Mouse (Mus musculus) myocyte (in vitro differentiated cells): Measurements from ENCODE around the gene Fam83d. TPM values are rescaled to one million over a fixed set of nuclear protein-coding genes. Genes with fewer than 3 reads are reported as not detected.
A peak's percentile ranks its signal among the peaks of the same experiment; 100 is the strongest.

ENCODE experiments used
- H3K27me3 ChIP-seq: one replicate; pipeline ENCODE4 v1.6.1; 2011; ENCODE audit not compliant: control insufficient read depth, insufficient read depth, insufficient read length
- H3K36me3 ChIP-seq: one replicate; pipeline ENCODE4 v1.6.1; 2011; ENCODE audit not compliant: control insufficient read depth, insufficient read depth
- H3K4me2 ChIP-seq: one replicate; pipeline ENCODE4 v1.6.1; 2011; ENCODE audit warnings: low read depth, control low read depth
- H3K4me3 ChIP-seq: one replicate; pipeline ENCODE4 v1.5.1; 2011; ENCODE audit warnings: mild to moderate bottlenecking, control low read depth, moderate library complexity
- H3K79me2 ChIP-seq: one replicate; pipeline ENCODE4 v1.6.1; 2011; ENCODE audit not compliant: control insufficient read depth, insufficient read depth
- H3ac ChIP-seq: one replicate; pipeline ENCODE4 v1.6.1; 2011; ENCODE audit not compliant: control insufficient read depth, insufficient read length
- CEBPB ChIP-seq: IDR thresholded peaks from 2 replicates; pipeline ENCODE4 v1.6.1; 2011; ENCODE audit warnings: mild to moderate bottlenecking, moderate library complexity; ENCODE audit not compliant: poor library complexity, insufficient read depth, severe bottlenecking
- E2F4 ChIP-seq: IDR thresholded peaks from one replicate; pipeline ENCODE4 v1.6.1; 2011; ENCODE audit warnings: mild to moderate bottlenecking, control low read depth, moderate library complexity; ENCODE audit not compliant: insufficient read depth
- MAX ChIP-seq: IDR thresholded peaks from one replicate; pipeline ENCODE4 v1.6.1; 2011; ENCODE audit warnings: low read depth, mild to moderate bottlenecking, control low read depth
- MYOD1 ChIP-seq, 3 experiments: IDR thresholded peaks; one replicate each; pipeline ENCODE4 v1.6.1; 2011; ENCODE audit warnings: control low read depth in 2 of 3, low read depth in 2 of 3, mild to moderate bottlenecking in 2 of 3, moderate library complexity in 1 of 3; ENCODE audit not compliant: insufficient read length in 2 of 3, control insufficient read depth in 1 of 3
- MYOG ChIP-seq, 3 experiments: IDR thresholded peaks; one replicate each; pipeline ENCODE4 v1.6.1; 2011; ENCODE audit warnings: control low read depth in 2 of 3, low read depth in 2 of 3, mild to moderate bottlenecking in 2 of 3; ENCODE audit not compliant: insufficient read length in 2 of 3, control insufficient read depth in 1 of 3, insufficient read depth in 1 of 3
- POLR2A ChIP-seq: IDR thresholded peaks from one replicate; pipeline ENCODE4 v1.6.1; 2011; ENCODE audit warnings: low read depth, mild to moderate bottlenecking, control low read depth, moderate library complexity; ENCODE audit not compliant: insufficient read length
- POLR2AphosphoS2 ChIP-seq: IDR thresholded peaks from one replicate; pipeline ENCODE4 v1.6.1; 2011; ENCODE audit warnings: low read depth, control low read depth; ENCODE audit not compliant: insufficient read length
- REST ChIP-seq: IDR thresholded peaks from one replicate; pipeline ENCODE4 v1.6.1; 2011; ENCODE audit warnings: mild to moderate bottlenecking, control low read depth, moderate library complexity; ENCODE audit not compliant: insufficient read depth, insufficient read length
- SRF ChIP-seq: IDR thresholded peaks from one replicate; pipeline ENCODE4 v1.6.1; 2011; ENCODE audit warnings: low read depth; ENCODE audit not compliant: control insufficient read depth, insufficient read length
- TCF12 ChIP-seq: IDR thresholded peaks from one replicate; pipeline ENCODE4 v1.6.1; 2011; ENCODE audit warnings: mild to moderate bottlenecking, control low read depth; ENCODE audit not compliant: poor library complexity, insufficient read depth, severe bottlenecking
- TCF3 ChIP-seq: IDR thresholded peaks from one replicate; pipeline ENCODE4 v1.6.1; 2011; ENCODE audit warnings: low read depth, control low read depth; ENCODE audit not compliant: insufficient read length
- USF1 ChIP-seq: IDR thresholded peaks from one replicate; pipeline ENCODE4 v1.6.1; 2011; ENCODE audit warnings: low read depth, mild to moderate bottlenecking, control low read depth, moderate library complexity
- polyA plus RNA-seq: library from polyadenylated mRNA; unstranded; fragments of >200 nt; fragmentation: generic; extraction: Trizol; gene quantifications from one replicate; pipeline ENCODE4 v1.2.1, GENCODE M21; 2012; ENCODE audit warnings: missing spikeins

The Fam83d gene
- polyA plus RNA-seq, 1 experiment = 7.2 TPM

DNA sequence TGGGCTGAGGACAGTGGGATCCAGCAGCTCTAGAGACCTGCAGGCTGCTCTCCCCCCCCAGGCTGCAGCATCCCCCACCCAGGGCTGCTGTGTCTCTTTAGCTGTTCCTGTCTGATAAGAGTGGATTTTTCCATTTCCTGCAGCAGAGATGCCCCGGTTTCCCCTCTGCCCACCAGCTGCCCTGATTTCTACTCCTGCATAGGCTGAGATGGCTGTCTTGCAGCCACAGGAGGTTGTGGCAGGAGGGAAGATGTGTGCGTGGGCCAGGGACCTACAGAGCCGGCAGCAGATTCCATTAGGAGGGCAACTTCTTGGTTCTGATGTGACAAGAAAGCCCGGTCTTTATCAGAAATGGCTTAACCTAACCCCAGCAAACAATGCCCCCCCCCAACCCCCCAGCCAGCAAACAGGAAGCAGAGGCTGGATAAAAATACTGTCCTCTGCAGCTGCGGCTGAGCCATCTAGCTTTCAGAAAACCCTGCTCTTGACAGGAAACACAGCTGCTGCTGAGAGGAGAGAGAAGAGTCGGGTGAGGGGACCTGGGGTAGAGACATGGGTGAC lies 44.8 kb upstream of the Fam83d start:
- H3K36me3 ChIP-seq = no peaks in the 10 kb centered on the region
- H3K79me2 ChIP-seq = no peaks in the 10 kb centered on the region
- TF ChIP-seq MYOG (IDR thresholded peaks at IDR 0.05; ENCODE audit: control insufficient read depth in 1 of 3, insufficient read depth in 1 of 3, insufficient read length in 2 of 3, low read depth in 2 of 3) (no peak), REST (no peak), TCF3 (no peak), MYOD1 (IDR thresholded peaks at IDR 0.05; ENCODE audit: control insufficient read depth in 1 of 3, insufficient read length in 2 of 3, low read depth in 2 of 3) (no peak), USF1 (no peak), CEBPB (no peak), E2F4 (no peak), TCF12 (no peak), POLR2AphosphoS2 (no peak), MAX (no peak), POLR2A (no peak), SRF (no peak)
- peaks cover 12% of the 10 kb centered on the region for H3K27me3 ChIP-seq
- no peak overlapping the region for H3K4me2 ChIP-seq
- no peak overlapping the region for H3ac ChIP-seq
- no peak overlapping the region for H3K4me3 ChIP-seq

DNA sequence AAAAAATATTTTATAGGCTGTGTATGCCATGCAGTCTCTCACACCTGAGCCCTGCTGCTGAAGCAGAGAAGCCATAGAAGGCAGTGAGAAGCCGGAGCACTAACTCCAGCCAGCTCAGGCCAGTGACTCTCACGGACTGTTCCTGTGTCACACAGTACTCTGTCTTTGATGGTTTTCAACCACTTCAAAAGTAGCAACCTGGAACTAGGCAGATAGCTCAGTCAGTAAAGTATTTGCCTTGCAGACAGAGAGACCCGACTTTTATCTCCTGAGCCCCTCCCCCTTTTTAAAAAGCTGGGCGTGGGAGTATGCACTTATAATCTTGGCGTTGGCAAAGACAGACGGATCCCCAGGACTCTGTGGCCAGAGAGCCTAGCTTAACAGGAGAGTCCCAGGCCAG lies 44.1 kb upstream of the Fam83d start:
- TF ChIP-seq CEBPB = no peak
- TF ChIP-seq E2F4 = no peak
- no peak for TF ChIP-seq POLR2A
- TF ChIP-seq MYOD1 (IDR thresholded peaks at IDR 0.05; ENCODE audit: control insufficient read depth in 1 of 3, insufficient read length in 2 of 3, low read depth in 2 of 3) = no peak
- TF ChIP-seq MAX = no peak
- TF ChIP-seq TCF12 = no peak
- no peak for TF ChIP-seq TCF3
- no peak for TF ChIP-seq REST
- TF ChIP-seq SRF = no peak
- TF ChIP-seq MYOG (IDR thresholded peaks at IDR 0.05; ENCODE audit: control insufficient read depth in 1 of 3, insufficient read depth in 1 of 3, insufficient read length in 2 of 3, low read depth in 2 of 3) = no peak
- TF ChIP-seq USF1 = no peak
- TF ChIP-seq POLR2AphosphoS2 = no peak
- no peaks in the 10 kb centered on the region for H3K79me2 ChIP-seq
- H3ac ChIP-seq = no peak overlapping the region
- no peak overlapping the region for H3K4me3 ChIP-seq
- no peak overlapping the region for H3K4me2 ChIP-seq
- H3K27me3 ChIP-seq = peaks cover 12% of the 10 kb centered on the region
- no peaks in the 10 kb centered on the region for H3K36me3 ChIP-seq

DNA sequence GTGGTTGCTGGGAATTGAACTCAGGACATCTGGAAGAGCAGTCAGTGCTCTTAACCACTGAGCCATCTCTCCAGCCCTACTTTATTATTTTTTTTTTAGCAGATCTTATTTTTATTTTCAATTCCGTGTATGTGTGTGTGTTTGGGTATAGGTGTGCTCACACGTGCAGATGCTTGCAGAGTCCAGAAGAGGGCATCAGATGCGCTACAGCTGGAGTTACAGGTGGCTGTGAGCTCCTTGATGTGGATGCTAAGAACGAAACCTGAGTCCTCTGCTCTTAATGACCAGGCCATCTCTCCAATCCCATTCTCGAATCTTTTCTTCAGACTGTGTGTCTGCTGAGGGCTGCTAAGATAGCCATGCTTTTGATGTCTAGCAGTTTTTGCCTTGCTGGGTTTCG lies 41.6 kb upstream of the Fam83d start:
- no peak overlapping the region for H3K4me3 ChIP-seq
- no peak overlapping the region for H3K4me2 ChIP-seq
- TF ChIP-seq TCF12 (no peak), E2F4 (no peak), TCF3 (no peak), REST (no peak), POLR2A (no peak), MYOD1 (IDR thresholded peaks at IDR 0.05; ENCODE audit: control insufficient read depth in 1 of 3, insufficient read length in 2 of 3, low read depth in 2 of 3) (no peak), MAX (no peak), MYOG (IDR thresholded peaks at IDR 0.05; ENCODE audit: control insufficient read depth in 1 of 3, insufficient read depth in 1 of 3, insufficient read length in 2 of 3, low read depth in 2 of 3) (no peak), POLR2AphosphoS2 (no peak), CEBPB (no peak), USF1 (no peak)
- no peaks in the 10 kb centered on the region for H3K79me2 ChIP-seq
- peaks cover 12% of the 10 kb centered on the region for H3K27me3 ChIP-seq
- no peak overlapping the region for H3ac ChIP-seq
- H3K36me3 ChIP-seq = no peaks in the 10 kb centered on the region

DNA sequence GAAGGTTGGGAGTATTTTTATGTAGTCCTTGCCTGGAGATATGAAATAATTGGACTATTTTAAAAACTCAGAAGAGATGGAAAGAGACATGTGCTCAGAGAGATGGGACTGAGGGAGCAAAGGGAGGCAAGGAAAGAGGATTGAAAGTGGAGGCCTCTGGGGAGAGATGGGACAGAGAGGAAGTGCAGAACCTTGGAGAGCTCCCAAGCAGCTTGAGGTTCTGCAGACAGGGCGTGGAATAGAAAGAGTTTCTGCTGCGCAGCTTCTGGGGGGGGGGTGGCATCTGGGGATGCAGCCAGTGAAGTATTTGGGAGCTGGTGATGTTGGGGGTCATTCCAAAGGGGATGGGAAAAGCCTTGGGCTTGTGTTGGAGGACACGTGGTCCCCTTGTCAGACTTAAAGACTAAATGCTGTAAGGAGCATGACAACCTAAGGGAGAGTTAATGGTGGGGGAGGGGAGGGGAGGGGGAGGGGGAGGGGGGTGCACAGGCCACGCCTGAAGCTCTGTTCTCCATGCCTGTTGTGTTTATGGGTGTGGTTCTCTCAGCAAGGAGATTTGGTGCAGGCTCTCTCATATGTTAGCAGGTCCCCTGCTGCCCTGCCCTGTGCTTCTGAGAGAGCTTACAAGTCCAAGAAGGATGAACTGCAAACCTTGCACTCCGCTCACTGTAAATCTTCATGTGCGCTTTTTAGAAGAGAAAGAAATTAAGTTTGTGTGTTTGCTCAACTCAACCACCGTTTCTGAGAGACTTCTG lies 39.7 kb upstream of the Fam83d start:
- TF ChIP-seq MYOD1 (IDR thresholded peaks at IDR 0.05; ENCODE audit: control insufficient read depth in 1 of 3, insufficient read length in 2 of 3, low read depth in 2 of 3) (no peak), REST (peak; percentile 12)
- Histone ChIP-seq H3K4me2 (no peak overlapping the region), H3K4me3 (no peak overlapping the region), H3K36me3 (no peaks in the 10 kb centered on the region), H3K27me3 (peaks cover 5% of the 10 kb centered on the region), H3ac (no peak overlapping the region), H3K79me2 (no peaks in the 10 kb centered on the region)
